Mouse (Mus musculus) neural tube, embryonic 14.5 days (tissue): Measurements from ENCODE around the gene Gm11077. TPM values are rescaled to one million over a fixed set of nuclear protein-coding genes. Genes with fewer than 3 reads are reported as not detected.

Source experiments
- ATAC-seq: fragments of 200-750 bp; cut with Nextera tagmentation; 2 replicates; pipeline ENCODE4 v1.8.0; 2017; ENCODE audit warnings: low read depth, mild to moderate bottlenecking, moderate TSS enrichment, moderate library complexity
- H3K27ac ChIP-seq: fragments of 300-500 bp; sonication (generic); 2 replicates; pipeline ENCODE4 v1.5.1; 2014; ENCODE audit warnings: low read depth, mild to moderate bottlenecking, control low read depth, low read length, moderate library complexity, mixed read lengths
- H3K27me3 ChIP-seq: fragments of 300-500 bp; sonication (generic); 2 replicates; pipeline ENCODE4 v1.6.1; 2014; ENCODE audit warnings: low read length; ENCODE audit not compliant: control insufficient read depth, insufficient read depth
- H3K36me3 ChIP-seq: fragments of 300-500 bp; sonication (generic); 2 replicates; pipeline ENCODE4 v1.6.1; 2014; ENCODE audit warnings: low read length, mixed read lengths; ENCODE audit not compliant: control insufficient read depth, insufficient read depth
- H3K4me1 ChIP-seq: fragments of 300-500 bp; sonication (generic); 2 replicates; pipeline ENCODE4 v1.6.1; 2014; ENCODE audit warnings: low read length; ENCODE audit not compliant: control insufficient read depth, insufficient read depth
- H3K4me2 ChIP-seq: fragments of 300-500 bp; sonication (generic); 2 replicates; pipeline ENCODE4 v1.6.1; 2014; ENCODE audit warnings: mild to moderate bottlenecking, low read depth, low read length, control low read depth
- H3K4me3 ChIP-seq: fragments of 300-500 bp; sonication (generic); 2 replicates; pipeline ENCODE4 v1.5.1; 2014; ENCODE audit warnings: low read depth, low read length, control low read depth, mixed read lengths
- H3K9ac ChIP-seq: fragments of 300-500 bp; sonication (generic); replicated peaks from 2 replicates; pipeline ENCODE4 v1.6.1; 2014; ENCODE audit warnings: low read depth, mild to moderate bottlenecking, control low read depth, low read length, mixed read lengths
- H3K9me3 ChIP-seq: fragments of 300-500 bp; sonication (generic); 2 replicates; pipeline ENCODE4 v1.6.1; 2016; ENCODE audit warnings: low read length; ENCODE audit not compliant: control insufficient read depth
- WGBS: fragments of 180-500 bp; shearing (Covaris S2); extraction: QIAGEN DNeasy Blood & Tissue Kit; methylation state at CpG from one replicate; pipeline ENCODE4 v1.1.7; 2014; 5-methylcytosine and 5-hydroxymethylcytosine counted together
- polyA plus RNA-seq: library from polyadenylated mRNA; unstranded; fragments of >200 nt; fragmentation: Nextera tagmentation; extraction: Ambion mirVana; gene quantifications from 2 replicates; pipeline ENCODE4 v1.2.1, GENCODE M21; 2014

The Gm11077 gene
- polyA plus RNA-seq, 1 experiment from 2014 or later: not detected

DNA sequence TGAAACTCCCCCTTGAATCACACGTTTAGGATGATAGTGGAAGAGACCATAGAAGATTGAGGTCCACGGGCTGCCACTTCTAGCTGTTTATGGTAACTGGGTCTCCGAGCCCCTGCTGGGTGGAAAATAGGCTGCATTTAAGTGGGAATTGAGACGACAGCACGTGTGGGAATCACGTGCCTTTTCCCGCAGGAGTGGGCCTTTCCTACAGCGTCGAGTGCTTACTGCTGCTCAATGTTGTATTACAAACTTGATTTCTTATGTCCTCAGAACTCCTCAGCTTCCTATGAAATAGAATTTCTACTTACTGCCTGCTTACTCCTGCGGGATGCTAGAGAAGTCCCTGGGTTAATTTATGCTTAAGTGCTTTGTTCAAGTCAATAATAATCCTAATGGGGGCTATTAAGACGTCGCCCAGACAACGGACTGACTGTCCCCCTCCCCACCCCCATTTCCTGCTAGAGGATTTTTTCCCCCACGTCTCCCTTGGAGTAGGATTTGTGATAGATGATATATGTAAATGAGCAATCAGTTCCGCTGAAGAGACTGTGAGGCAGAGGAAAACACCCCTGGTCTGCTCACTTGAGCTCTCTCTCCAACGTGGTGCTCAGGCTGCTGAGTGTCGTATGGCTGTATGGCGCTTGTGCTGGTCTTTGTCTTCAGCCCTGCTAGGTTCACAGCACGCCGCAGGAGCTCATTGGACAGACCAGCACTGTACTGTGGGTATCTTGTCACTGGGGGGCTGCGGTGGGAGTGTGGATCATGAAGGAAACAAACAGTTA is 40.0 kb downstream of the Gm11077 start:
- peak; percentile 96 for ATAC-seq

DNA sequence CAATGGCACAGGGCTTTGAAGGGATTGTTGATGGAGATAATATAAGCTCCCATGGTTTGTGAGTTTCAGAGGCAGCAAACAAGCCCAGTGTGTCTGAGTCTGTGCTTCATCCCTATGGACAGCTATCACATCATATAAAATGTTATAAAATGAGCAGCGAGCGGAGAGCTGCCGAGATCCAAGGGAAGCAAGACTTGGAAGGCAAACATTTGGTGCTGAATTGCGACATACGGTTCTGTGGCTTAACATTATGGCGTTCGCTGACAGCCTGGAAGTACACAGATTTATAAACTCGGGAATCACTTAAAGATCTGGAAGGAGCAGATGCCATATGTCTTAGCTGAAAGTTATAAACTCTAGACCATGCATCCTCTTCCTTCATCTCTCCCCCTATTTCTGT is 47.2 kb downstream of the Gm11077 start:
- ATAC-seq: no peak
- no peak overlapping the region for H3K27ac ChIP-seq
- WGBS: 93% methylated on average over 8 of the region's 8 CpGs

More for the DNA sequence above, 40.0 kb downstream of the Gm11077 start:
- WGBS: 9% methylated on average over 21 of the region's 21 CpGs
- H3K27me3 ChIP-seq: no peaks in the 10 kb centered on the region
- H3K9ac ChIP-seq: no peak overlapping the region
- no peak overlapping the region for H3K4me3 ChIP-seq
- H3K27ac ChIP-seq: peak overlapping the region; percentile 73
- no peaks in the 10 kb centered on the region for H3K9me3 ChIP-seq
- peaks cover 6% of the 10 kb centered on the region; the same call in 1 of the 2 replicates for H3K4me1 ChIP-seq
- H3K36me3 ChIP-seq: no peaks in the 10 kb centered on the region
- H3K4me2 ChIP-seq: peak overlapping the region; percentile 31; the same call in 1 of the 2 replicates

DNA sequence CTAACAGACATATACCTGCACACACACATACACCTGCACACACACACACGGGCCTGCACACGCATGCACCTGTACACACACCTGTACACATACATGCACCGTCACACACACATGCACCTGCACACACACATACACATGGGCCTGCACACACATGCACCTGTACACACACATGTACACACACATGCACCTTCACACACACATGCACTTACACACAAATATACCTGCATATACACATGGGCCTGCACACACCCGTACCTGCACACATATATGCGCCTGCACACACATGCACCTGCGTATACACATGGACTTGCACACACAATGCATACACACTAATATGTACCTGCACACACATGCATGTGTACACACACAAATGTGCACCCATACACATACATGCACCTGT is 53.4 kb downstream of the Gm11077 start:
- WGBS: 98% methylated on average over 6 of the region's 6 CpGs
- ATAC-seq: no peak; the same call in 1 of the 2 replicates
- H3K4me2 ChIP-seq: no peak overlapping the region

More for the DNA sequence above, 47.2 kb downstream of the Gm11077 start:
- H3K9ac ChIP-seq: no peak overlapping the region
- no peaks in the 10 kb centered on the region for H3K27me3 ChIP-seq
- no peak overlapping the region for H3K4me3 ChIP-seq
- no peaks in the 10 kb centered on the region for H3K4me1 ChIP-seq
- no peaks in the 10 kb centered on the region for H3K9me3 ChIP-seq
- no peaks in the 10 kb centered on the region for H3K36me3 ChIP-seq
- H3K4me2 ChIP-seq: no peak overlapping the region

DNA sequence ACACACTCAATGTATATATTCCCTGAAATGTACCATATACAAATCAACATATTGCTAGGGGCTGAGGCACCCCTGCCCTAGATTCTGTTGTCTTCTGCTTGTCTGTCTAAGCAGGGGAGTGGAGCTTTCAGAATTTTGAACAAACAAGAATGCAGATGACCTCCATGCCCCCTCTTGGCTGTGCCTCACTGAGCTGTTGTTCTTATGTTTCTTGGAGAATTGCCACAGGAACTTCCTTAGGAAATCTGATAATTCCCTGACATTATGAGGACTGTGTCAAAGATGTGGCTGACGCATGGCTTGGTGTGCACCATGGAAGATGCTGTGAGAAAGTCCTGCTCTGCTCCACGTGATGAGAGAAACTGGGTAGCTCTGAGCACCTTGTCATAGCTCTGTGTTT is 57.0 kb downstream of the Gm11077 start:
- H3K4me1 ChIP-seq: no peaks in the 10 kb centered on the region
- H3K36me3 ChIP-seq: no peaks in the 10 kb centered on the region
- H3K9ac ChIP-seq: no peak overlapping the region
- no peak overlapping the region for H3K27ac ChIP-seq
- no peak for ATAC-seq
- no peak overlapping the region for H3K4me3 ChIP-seq
- no peak overlapping the region for H3K4me2 ChIP-seq
- no peaks in the 10 kb centered on the region for H3K9me3 ChIP-seq
- H3K27me3 ChIP-seq: no peaks in the 10 kb centered on the region
- WGBS: 77% methylated on average over 2 of the region's 2 CpGs

More for the DNA sequence above, 53.4 kb downstream of the Gm11077 start:
- Histone ChIP-seq H3K9me3 (no peaks in the 10 kb centered on the region), H3K9ac (no peak overlapping the region), H3K27ac (no peak overlapping the region), H3K27me3 (no peaks in the 10 kb centered on the region), H3K36me3 (no peaks in the 10 kb centered on the region), H3K4me3 (no peak overlapping the region), H3K4me1 (no peaks in the 10 kb centered on the region)

DNA sequence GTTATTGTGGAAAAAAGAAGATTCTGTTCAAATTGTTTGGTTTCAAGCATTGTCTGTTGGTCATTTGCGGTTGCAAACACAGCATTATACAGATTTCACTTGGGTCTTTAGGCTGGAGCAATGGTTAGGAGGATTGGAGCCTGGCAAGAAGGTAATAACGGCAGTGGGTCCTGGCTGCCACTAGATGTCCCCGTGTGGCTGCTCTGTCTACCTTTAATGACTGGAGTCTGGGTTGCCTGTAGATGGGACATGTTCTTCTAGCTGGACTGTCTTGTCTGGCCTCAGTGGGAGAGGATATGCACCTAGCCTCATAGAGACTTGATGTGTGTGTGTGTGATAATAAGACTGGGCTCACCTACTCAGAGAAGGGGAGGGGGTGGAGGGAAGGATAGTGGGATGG is 60.8 kb downstream of the Gm11077 start:
- Histone ChIP-seq H3K9me3 (no peaks in the 10 kb centered on the region), H3K27ac (no peak overlapping the region), H3K4me1 (no peaks in the 10 kb centered on the region), H3K9ac (no peak overlapping the region), H3K36me3 (no peaks in the 10 kb centered on the region), H3K27me3 (no peaks in the 10 kb centered on the region), H3K4me2 (no peak overlapping the region), H3K4me3 (no peak overlapping the region)
- peak; percentile 90 for ATAC-seq
- WGBS: 42% methylated on average over 3 of the region's 3 CpGs

DNA sequence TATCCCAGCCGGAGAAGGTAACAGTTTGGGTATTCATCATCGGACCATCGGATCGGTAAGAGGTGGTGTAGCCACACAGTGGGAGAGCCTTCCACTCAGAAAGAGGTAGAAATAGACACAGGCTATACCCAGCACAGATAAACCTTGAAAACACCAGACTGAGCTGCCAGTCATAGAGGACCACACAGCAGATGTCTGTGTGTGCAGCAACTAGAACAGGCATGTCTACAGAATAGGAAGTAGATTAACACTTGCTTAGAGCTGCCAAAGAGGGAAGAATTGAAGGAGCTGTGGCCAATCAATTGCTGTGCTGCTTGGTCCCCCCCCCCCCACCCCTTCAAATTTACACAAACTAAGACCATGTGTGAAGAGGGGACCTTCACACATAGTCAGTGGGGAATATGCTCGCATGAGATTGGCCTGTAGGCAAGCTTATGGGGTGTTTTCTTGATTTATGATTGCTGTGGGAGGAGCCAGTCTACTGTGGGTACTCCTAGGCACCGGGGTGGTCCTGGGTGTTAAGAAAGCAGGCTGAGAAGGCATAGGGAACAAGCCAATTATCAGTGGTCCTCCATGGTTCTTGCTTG is 64.7 kb downstream of the Gm11077 start:
- H3K4me2 ChIP-seq: no peak overlapping the region
- no peaks in the 10 kb centered on the region for H3K4me1 ChIP-seq
- no peak overlapping the region for H3K4me3 ChIP-seq
- 87% methylated on average over 6 of the region's 6 CpGs for WGBS
- ATAC-seq: no peak
- no peak overlapping the region for H3K9ac ChIP-seq
- H3K27ac ChIP-seq: no peak overlapping the region
- H3K27me3 ChIP-seq: no peaks in the 10 kb centered on the region
- no peaks in the 10 kb centered on the region for H3K9me3 ChIP-seq
- no peaks in the 10 kb centered on the region for H3K36me3 ChIP-seq

DNA sequence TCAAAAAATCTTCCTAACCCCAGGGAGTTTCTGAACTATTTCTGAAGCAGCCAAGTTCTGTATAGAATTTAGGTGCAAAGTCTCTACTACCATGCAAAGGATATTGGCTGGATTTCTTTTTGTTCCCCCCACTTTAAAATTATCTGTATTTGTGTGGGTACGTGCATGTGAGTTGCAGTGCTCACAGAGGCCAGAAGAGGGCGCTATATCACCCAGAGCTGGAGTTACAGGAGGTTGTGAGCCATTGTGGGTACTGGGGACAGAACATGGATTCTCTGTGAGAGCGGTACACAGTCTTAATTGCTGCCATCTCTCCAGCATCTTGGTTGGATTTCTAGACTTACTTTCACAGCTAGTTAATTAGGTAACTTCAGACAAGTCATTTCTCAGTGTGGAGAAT is 69.8 kb downstream of the Gm11077 start:
- H3K27ac ChIP-seq: no peak overlapping the region
- no peak overlapping the region for H3K9ac ChIP-seq
- H3K9me3 ChIP-seq: no peaks in the 10 kb centered on the region
- H3K4me3 ChIP-seq: no peak overlapping the region
- no peaks in the 10 kb centered on the region for H3K36me3 ChIP-seq
- no peaks in the 10 kb centered on the region for H3K4me1 ChIP-seq
- no peak for ATAC-seq
- WGBS: 75% methylated on average over 3 of the region's 3 CpGs
- no peaks in the 10 kb centered on the region for H3K27me3 ChIP-seq
- H3K4me2 ChIP-seq: no peak overlapping the region

DNA sequence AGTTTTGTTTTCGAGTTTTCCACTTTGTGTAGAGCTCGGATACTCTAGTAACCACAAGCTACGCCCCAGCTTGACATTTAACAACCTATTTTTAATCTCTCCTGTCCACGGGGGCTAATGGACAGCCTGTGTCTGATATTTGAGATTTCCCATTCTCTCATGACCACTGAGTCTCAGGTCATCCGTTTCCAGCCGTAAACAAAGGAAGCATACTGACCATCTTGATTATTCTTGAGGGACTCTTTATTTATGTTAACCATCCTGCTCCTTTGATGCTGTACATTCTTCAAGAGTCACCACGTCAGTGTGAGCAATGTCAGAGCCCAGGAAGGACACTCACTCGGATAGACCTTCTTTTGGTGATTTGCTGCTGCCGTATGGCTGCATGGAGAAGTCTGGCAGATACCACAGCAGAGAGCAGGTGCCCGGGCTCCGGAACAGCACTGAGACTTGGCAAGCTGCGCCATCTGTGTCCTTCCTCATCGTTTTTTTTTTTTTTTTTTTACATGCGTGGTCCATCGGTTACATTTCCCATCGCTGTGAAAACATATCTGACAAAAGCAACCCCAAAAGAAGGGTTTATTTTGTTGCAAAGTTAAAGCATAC is 70.5 kb downstream of the Gm11077 start:
- Histone ChIP-seq H3K9me3 (no peaks in the 10 kb centered on the region), H3K27ac (no peak overlapping the region), H3K9ac (no peak overlapping the region), H3K4me1 (no peaks in the 10 kb centered on the region), H3K4me3 (no peak overlapping the region), H3K4me2 (no peak overlapping the region), H3K36me3 (no peaks in the 10 kb centered on the region), H3K27me3 (no peaks in the 10 kb centered on the region)
- 84% methylated on average over 16 of the region's 16 CpGs for WGBS
- no peak for ATAC-seq

DNA sequence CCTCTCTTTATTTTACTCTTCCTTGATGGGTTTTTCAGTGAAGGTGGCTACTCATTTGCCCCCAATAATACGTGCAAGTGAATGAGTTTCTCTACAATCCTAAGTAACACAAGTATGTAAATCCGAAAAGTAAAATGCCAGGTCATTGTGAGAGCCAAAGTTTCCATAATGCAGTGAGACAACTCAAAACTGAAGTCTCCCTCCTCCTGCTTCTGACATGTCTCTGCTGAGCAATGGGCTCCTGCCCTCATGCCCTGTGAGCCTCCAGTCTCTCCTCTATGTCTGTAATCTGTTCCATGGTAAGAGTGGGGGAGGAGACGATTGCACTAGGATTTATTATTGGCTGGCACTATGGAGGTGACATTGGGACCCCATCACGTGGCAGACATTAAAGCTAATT is 71.5 kb downstream of the Gm11077 start:
- Histone ChIP-seq H3K9me3 (no peaks in the 10 kb centered on the region), H3K9ac (no peak overlapping the region), H3K27ac (no peak overlapping the region), H3K36me3 (no peaks in the 10 kb centered on the region), H3K4me3 (no peak overlapping the region), H3K4me2 (no peak overlapping the region), H3K4me1 (no peaks in the 10 kb centered on the region), H3K27me3 (no peaks in the 10 kb centered on the region)
- no peak for ATAC-seq
- 93% methylated on average over 4 of the region's 4 CpGs for WGBS
